Mouse (Mus musculus) myocyte (in vitro differentiated cells): ENCODE data around the gene Chst15. TPM values are rescaled to one million over a fixed set of nuclear protein-coding genes. Genes with fewer than 3 reads are reported as not detected.
A peak's percentile ranks its signal among the peaks of the same experiment; 100 is the strongest.

Source experiments
- H3K27me3 ChIP-seq: one replicate; pipeline ENCODE4 v1.6.1; 2011; ENCODE audit not compliant: control insufficient read depth, insufficient read depth, insufficient read length
- H3K36me3 ChIP-seq: one replicate; pipeline ENCODE4 v1.6.1; 2011; ENCODE audit not compliant: control insufficient read depth, insufficient read depth
- H3K4me2 ChIP-seq: one replicate; pipeline ENCODE4 v1.6.1; 2011; ENCODE audit warnings: low read depth, control low read depth
- H3K4me3 ChIP-seq: one replicate; pipeline ENCODE4 v1.5.1; 2011; ENCODE audit warnings: mild to moderate bottlenecking, control low read depth, moderate library complexity
- H3K79me2 ChIP-seq: one replicate; pipeline ENCODE4 v1.6.1; 2011; ENCODE audit not compliant: control insufficient read depth, insufficient read depth
- H3ac ChIP-seq: one replicate; pipeline ENCODE4 v1.6.1; 2011; ENCODE audit not compliant: control insufficient read depth, insufficient read length
- CEBPB ChIP-seq: IDR thresholded peaks from 2 replicates; pipeline ENCODE4 v1.6.1; 2011; ENCODE audit warnings: mild to moderate bottlenecking, moderate library complexity; ENCODE audit not compliant: poor library complexity, insufficient read depth, severe bottlenecking
- E2F4 ChIP-seq: IDR thresholded peaks from one replicate; pipeline ENCODE4 v1.6.1; 2011; ENCODE audit warnings: mild to moderate bottlenecking, control low read depth, moderate library complexity; ENCODE audit not compliant: insufficient read depth
- MAX ChIP-seq: IDR thresholded peaks from one replicate; pipeline ENCODE4 v1.6.1; 2011; ENCODE audit warnings: low read depth, mild to moderate bottlenecking, control low read depth
- MYOD1 ChIP-seq, 3 experiments: IDR thresholded peaks; one replicate each; pipeline ENCODE4 v1.6.1; 2011; ENCODE audit warnings: control low read depth in 2 of 3, low read depth in 2 of 3, mild to moderate bottlenecking in 2 of 3, moderate library complexity in 1 of 3; ENCODE audit not compliant: insufficient read length in 2 of 3, control insufficient read depth in 1 of 3
- MYOG ChIP-seq, 3 experiments: IDR thresholded peaks; one replicate each; pipeline ENCODE4 v1.6.1; 2011; ENCODE audit warnings: control low read depth in 2 of 3, low read depth in 2 of 3, mild to moderate bottlenecking in 2 of 3; ENCODE audit not compliant: insufficient read length in 2 of 3, control insufficient read depth in 1 of 3, insufficient read depth in 1 of 3
- POLR2A ChIP-seq: IDR thresholded peaks from one replicate; pipeline ENCODE4 v1.6.1; 2011; ENCODE audit warnings: low read depth, mild to moderate bottlenecking, control low read depth, moderate library complexity; ENCODE audit not compliant: insufficient read length
- POLR2AphosphoS2 ChIP-seq: IDR thresholded peaks from one replicate; pipeline ENCODE4 v1.6.1; 2011; ENCODE audit warnings: low read depth, control low read depth; ENCODE audit not compliant: insufficient read length
- REST ChIP-seq: IDR thresholded peaks from one replicate; pipeline ENCODE4 v1.6.1; 2011; ENCODE audit warnings: mild to moderate bottlenecking, control low read depth, moderate library complexity; ENCODE audit not compliant: insufficient read depth, insufficient read length
- SRF ChIP-seq: IDR thresholded peaks from one replicate; pipeline ENCODE4 v1.6.1; 2011; ENCODE audit warnings: low read depth; ENCODE audit not compliant: control insufficient read depth, insufficient read length
- TCF12 ChIP-seq: IDR thresholded peaks from one replicate; pipeline ENCODE4 v1.6.1; 2011; ENCODE audit warnings: mild to moderate bottlenecking, control low read depth; ENCODE audit not compliant: poor library complexity, insufficient read depth, severe bottlenecking
- TCF3 ChIP-seq: IDR thresholded peaks from one replicate; pipeline ENCODE4 v1.6.1; 2011; ENCODE audit warnings: low read depth, control low read depth; ENCODE audit not compliant: insufficient read length
- USF1 ChIP-seq: IDR thresholded peaks from one replicate; pipeline ENCODE4 v1.6.1; 2011; ENCODE audit warnings: low read depth, mild to moderate bottlenecking, control low read depth, moderate library complexity
- polyA plus RNA-seq: library from polyadenylated mRNA; unstranded; fragments of >200 nt; fragmentation: generic; extraction: Trizol; gene quantifications from one replicate; pipeline ENCODE4 v1.2.1, GENCODE M21; 2012; ENCODE audit warnings: missing spikeins

The Chst15 gene
- polyA plus RNA-seq, 1 experiment: 13.4 TPM

DNA sequence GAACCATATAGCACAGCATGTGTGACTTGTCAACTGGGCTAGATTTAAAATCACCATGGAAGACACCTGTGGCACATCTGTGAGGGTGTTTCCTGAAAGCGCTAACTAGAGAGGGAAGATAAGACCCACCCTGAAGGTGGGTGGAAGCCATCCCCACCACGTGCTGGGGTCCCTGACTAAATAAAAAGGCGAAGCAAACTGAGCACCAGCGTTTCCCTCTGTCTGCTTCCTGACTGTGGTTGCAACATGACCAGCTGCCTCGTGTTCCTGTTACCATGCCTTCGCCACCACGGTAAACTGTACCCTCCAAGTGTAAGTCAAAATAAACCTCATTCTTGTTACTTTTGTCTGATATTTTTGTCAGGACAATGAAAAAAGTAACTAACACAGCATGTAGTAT, 13.0 kb downstream of the Chst15 start:
- Histone ChIP-seq H3K27me3 (no peaks in the 10 kb centered on the region), H3K4me2 (no peak overlapping the region), H3K36me3 (no peaks in the 10 kb centered on the region), H3ac (no peak overlapping the region), H3K4me3 (no peak overlapping the region), H3K79me2 (peaks cover 76% of the 10 kb centered on the region)
- TF ChIP-seq MAX (no peak), MYOG (IDR thresholded peaks at IDR 0.05; ENCODE audit: control insufficient read depth in 1 of 3, insufficient read depth in 1 of 3, insufficient read length in 2 of 3, low read depth in 2 of 3) (peak in 1 of 3 experiments; percentile 18), MYOD1 (IDR thresholded peaks at IDR 0.05; ENCODE audit: control insufficient read depth in 1 of 3, insufficient read length in 2 of 3, low read depth in 2 of 3) (peak in 1 of 3 experiments; percentile 44)

DNA sequence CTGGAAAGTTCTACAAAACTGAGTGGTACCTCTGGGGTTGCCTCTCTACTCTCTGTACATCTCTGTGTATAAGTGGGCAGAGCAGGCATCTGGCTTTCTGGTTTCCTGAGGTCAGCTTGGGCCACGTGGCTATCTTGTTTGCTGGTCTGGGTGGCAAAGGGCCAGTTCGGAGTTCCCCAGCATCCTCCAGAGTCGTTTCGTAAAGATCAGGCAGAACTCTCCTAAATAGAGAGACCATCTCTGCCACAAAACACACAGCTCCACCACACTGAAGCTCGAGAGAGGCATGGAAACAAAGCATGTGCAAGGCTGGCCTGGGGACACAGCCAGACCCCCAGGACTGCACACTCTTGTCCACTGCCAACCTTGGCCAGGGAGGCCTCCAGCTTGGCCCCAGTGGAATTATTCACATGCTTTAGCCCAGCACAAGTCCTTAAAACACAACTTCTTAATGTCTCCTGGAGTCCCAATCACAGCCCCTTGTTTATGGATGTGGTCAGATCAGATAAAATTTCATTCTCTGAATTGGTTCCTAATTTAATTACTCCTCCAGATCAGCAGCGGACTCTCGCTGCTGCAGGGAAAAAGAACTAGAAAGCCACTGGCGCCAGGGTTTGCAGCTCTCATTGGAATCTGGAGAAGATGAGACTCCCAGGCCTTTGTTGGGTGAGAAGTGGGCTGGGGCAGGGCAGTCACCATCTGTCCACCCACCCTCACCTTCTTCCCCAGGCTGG, 14.4 kb downstream of the Chst15 start:
- TF ChIP-seq USF1 (peak; percentile 48), POLR2A (no peak)
- Histone ChIP-seq H3ac (no peak overlapping the region), H3K4me2 (peak overlapping the region; percentile 16), H3K36me3 (no peaks in the 10 kb centered on the region), H3K79me2 (peaks cover 73% of the 10 kb centered on the region), H3K27me3 (no peaks in the 10 kb centered on the region), H3K4me3 (no peak overlapping the region)

DNA sequence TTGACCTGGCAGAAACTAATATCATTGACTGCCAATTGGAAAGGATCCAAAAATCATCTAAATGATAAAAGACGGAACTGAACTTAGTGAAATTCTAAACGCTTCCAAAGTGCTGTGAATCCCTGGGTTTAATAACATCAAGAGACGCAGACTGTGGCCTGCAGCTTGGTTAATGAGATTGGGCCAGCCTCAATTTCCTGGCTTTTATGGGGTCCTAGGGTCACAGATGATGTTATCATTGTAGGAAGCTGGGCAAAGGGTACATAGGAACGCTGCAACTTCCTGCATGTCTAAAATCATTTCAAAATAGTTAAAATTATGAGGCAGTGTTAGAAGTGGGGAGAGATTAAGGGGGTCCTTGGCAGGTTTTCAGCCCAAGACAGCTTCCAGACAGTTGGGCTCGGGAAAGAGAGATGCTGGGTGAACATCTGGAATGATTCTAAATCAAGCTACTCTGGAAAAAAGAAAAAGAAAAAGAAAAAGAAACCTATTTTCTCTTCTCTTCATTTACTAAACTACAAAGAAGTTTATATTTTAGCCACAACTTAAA, 17.3 kb downstream of the Chst15 start:
- no peak overlapping the region for H3K4me2 ChIP-seq
- peaks cover 74% of the 10 kb centered on the region for H3K79me2 ChIP-seq
- H3ac ChIP-seq: no peak overlapping the region
- no peaks in the 10 kb centered on the region for H3K36me3 ChIP-seq
- no peak overlapping the region for H3K4me3 ChIP-seq
- H3K27me3 ChIP-seq: no peaks in the 10 kb centered on the region
- TF ChIP-seq TCF12: no peak

DNA sequence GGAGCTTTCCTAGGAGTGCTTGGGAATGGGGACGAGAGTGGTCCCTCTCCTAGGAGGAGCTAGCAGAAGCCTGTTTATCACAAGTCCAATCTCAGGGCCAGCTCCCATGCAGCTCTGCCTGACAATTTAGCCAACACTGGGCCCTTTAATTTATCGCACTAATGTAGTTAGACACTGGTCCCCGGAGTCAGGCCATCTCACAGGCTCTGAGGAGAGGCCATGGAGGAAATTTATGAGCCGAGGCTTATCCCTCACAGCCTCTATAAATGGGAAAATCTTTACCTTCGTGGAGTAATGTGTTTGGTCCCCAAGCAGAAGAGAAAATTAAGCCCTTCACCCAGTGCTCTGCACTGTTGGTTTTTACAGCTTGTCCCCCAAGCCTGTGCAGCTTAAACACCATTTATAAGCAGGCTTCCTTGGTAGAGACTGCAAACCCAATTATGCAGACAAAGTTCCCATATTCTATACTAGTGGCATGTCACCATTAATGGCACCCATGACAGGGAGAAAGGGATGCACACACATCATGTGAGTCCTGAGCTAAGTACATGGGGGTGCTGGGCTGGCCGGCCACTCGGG, 18.5 kb downstream of the Chst15 start:
- Histone ChIP-seq H3K79me2 (peaks cover 74% of the 10 kb centered on the region), H3K4me3 (no peak overlapping the region), H3ac (no peak overlapping the region), H3K4me2 (no peak overlapping the region), H3K27me3 (no peaks in the 10 kb centered on the region), H3K36me3 (no peaks in the 10 kb centered on the region)
- TF ChIP-seq MAX (no peak), POLR2A (no peak), MYOG (IDR thresholded peaks at IDR 0.05; ENCODE audit: control insufficient read depth in 1 of 3, insufficient read depth in 1 of 3, insufficient read length in 2 of 3, low read depth in 2 of 3) (no peak), REST (no peak), TCF12 (no peak), POLR2AphosphoS2 (no peak), SRF (no peak), MYOD1 (IDR thresholded peaks at IDR 0.05; ENCODE audit: control insufficient read depth in 1 of 3, insufficient read length in 2 of 3, low read depth in 2 of 3) (no peak), TCF3 (no peak), USF1 (no peak), E2F4 (no peak), CEBPB (no peak)

DNA sequence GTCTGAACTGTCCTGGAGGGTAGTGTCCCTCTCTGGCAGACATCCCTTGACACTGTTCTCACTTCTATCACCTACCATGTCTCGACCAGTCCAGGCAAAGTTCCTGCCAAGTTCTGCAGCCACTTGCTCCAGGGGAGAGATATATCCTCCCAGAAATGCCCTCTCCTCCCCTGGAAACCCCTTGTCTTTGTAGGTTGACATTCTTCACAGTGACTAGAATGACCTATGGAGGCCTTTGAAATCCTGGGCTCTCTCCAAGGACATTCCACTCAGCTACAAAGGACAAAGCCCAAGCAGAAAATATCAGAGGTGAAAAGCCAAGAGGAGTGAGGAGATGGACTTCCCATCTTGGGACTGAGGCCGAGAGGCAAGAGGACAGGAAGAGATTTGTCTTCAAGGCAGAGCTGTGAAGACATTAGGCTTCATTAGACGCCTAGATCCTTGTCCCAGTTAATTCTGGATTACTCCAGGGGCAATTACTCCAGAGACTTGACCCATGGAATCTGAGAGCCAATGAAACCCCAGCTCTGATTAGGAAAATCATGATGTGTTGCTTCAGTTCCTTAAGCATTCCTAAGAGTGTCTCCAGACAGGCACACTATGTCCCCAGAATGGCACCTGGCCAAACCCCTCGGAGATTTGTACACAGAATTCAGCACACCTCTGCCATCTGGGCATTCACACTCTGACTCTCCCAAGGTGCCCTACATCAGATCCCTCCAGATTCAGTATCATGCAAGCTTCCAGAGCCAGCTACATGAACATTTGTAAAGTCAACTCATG, 20.2 kb downstream of the Chst15 start:
- Histone ChIP-seq H3K4me2 (no peak overlapping the region), H3K36me3 (no peaks in the 10 kb centered on the region), H3K79me2 (peaks cover 81% of the 10 kb centered on the region), H3K4me3 (no peak overlapping the region), H3ac (no peak overlapping the region), H3K27me3 (no peaks in the 10 kb centered on the region)
- TF ChIP-seq E2F4 (no peak), TCF12 (no peak), POLR2AphosphoS2 (no peak), TCF3 (no peak), REST (no peak), CEBPB (no peak), SRF (no peak)
